Mouse (Mus musculus): ENCODE measurements around the gene Arhgap11a.

Arhgap11a gene

GRCm38 (mm10) chr2:113817681-113818606 is 30.5 kb downstream of the Arhgap11a start:
- no peak for DNase-seq

GRCm38 (mm10) chr2:113807640-113808039 is 40.8 kb downstream of the Arhgap11a start:
- peak; percentile 26 for DNase-seq

- no peak for DNase-seq
These were observed 41.4 kb downstream of the Arhgap11a start for GRCm38 (mm10) chr2:113806851-113807577.

- DNase-seq: no peak
These were observed 42.7 kb downstream of the Arhgap11a start for GRCm38 (mm10) chr2:113805765-113806164.

- DNase-seq: no peak
These were observed 44.7 kb downstream of the Arhgap11a start for GRCm38 (mm10) chr2:113803753-113804152.

GRCm38 (mm10) chr2:113800846-113801245 is 47.6 kb downstream of the Arhgap11a start:
- DNase-seq: no peak

GRCm38 (mm10) chr2:113798605-113799004 is 49.9 kb downstream of the Arhgap11a start:
- no peak for DNase-seq

- no peak for DNase-seq
These were observed 53.3 kb downstream of the Arhgap11a start for GRCm38 (mm10) chr2:113795186-113795585.

GRCm38 (mm10) chr2:113793521-113793920 is 54.9 kb downstream of the Arhgap11a start:
- DNase-seq: no peak

GRCm38 (mm10) chr2:113788821-113789387 is 59.6 kb downstream of the Arhgap11a start:
- DNase-seq: no peak

- no peak for DNase-seq
These were observed 60.6 kb downstream of the Arhgap11a start for GRCm38 (mm10) chr2:113787882-113788281.

GRCm38 (mm10) chr2:113784851-113785250 is 63.6 kb downstream of the Arhgap11a start:
- DNase-seq: no peak

- DNase-seq: no peak
These were observed 66.9 kb downstream of the Arhgap11a start for GRCm38 (mm10) chr2:113781521-113781920.

Measured in thymus, postnatal 25 days (tissue).